Mouse (Mus musculus) ES-CJ7 (cell line): ENCODE measurements around the gene Tmem8b.

ENCODE experiments used
- DNase-seq: peaks from one replicate; pipeline ENCODE4 v3.0.0; 2011; ENCODE audit warnings: low read depth, low spot score

Tmem8b gene

GRCm38 (mm10) chr4:43656339-43657109 is 12.2 kb upstream of the Tmem8b start, which contains the start of gene Hint2:
Hint2 (minus strand) TSS chr4:43656466.
- DNase-seq: peak; percentile 99

- peak; percentile 66 for DNase-seq
These were observed 11.6 kb upstream of the Tmem8b start for GRCm38 (mm10) chr4:43657146-43657545.

DNA sequence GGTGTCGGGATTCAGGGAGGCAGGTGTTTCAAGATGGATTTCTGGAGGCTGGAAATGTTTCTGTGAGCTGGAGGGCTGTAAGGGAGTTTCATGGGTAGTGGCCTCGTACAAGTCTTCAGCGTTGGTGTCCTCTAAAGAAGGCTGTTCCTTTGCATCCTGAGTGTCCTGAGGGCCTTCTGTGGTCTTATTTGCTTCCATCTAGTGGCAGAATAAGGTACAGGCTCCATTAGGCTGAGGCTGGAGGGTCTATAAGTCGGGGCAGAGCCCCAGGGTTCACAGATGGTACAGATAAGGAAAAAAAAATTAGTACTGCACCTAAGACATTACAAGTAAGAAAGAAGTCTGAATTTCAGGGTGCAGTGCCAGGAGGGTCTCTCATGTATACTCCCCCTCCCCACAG is 2.4 kb upstream of the Tmem8b start:
- DNase-seq: peak; percentile 48

DNA sequence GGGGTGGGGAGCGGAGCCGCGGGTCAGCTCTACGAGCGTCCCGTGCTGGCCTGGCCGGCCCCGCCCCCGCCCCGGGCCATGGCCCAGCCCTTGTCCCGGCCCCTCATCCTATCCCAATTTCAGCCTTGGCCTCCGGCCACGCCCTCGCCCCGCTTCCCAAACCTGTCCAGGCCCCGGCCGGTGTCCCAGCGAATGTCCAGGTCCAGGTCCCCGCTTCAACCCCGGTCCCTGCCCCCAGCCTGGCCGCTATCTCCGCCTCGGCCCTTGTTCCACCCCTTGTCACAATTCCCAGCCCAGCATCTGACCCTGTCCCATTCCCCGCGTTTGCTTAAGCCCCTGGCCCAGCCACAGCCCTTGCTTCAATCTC is 640 bp downstream of the Tmem8b start:
- peak; percentile 32 for DNase-seq

DNA sequence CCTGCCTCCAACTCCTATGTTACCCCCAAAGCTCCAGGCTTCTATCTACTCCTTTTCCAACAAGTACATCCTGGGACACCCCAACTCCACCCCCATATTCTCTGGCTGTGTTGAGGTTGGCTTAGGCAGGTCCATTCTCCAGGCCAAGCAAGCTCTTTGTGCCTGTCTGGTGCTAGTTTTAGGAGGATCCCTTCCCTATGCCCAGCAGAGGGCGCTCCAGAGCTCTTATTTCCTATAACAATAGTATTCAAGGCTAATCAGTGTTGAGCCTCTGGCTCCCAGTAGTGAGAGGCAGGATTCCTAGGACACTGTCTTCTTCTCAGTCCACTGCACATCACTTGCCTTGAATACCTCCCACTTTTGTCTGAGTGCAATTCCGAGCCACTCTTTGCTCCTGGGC is 3.3 kb downstream of the Tmem8b start:
- peak; percentile 88 for DNase-seq

GRCm38 (mm10) chr4:43673703-43674102 is 4.9 kb downstream of the Tmem8b start:
- DNase-seq: no peak

DNA sequence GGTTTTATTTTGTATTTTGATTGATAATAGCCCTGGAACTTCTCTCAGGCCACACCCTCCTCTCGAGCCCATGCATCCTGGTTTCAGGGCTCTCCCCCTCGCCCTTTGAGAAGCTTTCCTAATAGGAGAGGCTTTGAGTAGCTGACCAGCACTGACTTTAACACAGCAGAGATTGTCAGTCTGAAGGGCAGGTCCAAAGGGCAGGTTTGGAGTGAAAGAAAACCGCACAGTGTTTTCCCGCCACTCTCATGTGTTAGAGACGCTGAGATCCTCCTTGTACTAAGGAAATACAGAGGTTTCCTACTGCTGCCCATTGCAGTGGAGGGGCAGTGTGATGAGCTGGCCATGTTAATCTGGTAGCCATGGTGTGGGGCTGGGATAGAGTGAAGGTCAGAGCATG is 6.2 kb downstream of the Tmem8b start:
- no peak for DNase-seq

GRCm38 (mm10) chr4:43675608-43676007 is 6.8 kb downstream of the Tmem8b start:
- peak; percentile 32 for DNase-seq

DNA sequence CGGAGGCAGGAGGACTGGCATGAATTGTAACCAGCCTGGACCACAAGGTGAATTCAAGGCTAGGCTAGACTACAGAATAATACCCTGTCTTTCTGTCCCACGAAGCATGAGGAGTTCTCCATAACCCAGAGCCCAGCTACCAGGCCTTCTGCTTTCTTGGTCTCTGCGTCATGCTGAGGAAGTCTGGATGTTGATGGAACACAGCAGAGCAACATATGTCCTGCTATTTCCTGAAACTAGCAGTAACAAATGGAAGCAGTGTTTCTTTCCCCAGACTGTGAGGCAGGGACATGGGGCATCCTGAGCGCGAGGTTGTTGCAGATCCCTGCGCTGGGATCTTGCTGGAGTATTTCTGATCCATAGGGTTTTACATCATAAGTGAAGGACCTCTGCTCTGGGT is 9.8 kb downstream of the Tmem8b start:
- no peak for DNase-seq

- DNase-seq: no peak
These were observed 10.8 kb downstream of the Tmem8b start for GRCm38 (mm10) chr4:43679416-43680043.

- DNase-seq: no peak
These were observed 21.2 kb downstream of the Tmem8b start for GRCm38 (mm10) chr4:43690021-43690420.

DNA sequence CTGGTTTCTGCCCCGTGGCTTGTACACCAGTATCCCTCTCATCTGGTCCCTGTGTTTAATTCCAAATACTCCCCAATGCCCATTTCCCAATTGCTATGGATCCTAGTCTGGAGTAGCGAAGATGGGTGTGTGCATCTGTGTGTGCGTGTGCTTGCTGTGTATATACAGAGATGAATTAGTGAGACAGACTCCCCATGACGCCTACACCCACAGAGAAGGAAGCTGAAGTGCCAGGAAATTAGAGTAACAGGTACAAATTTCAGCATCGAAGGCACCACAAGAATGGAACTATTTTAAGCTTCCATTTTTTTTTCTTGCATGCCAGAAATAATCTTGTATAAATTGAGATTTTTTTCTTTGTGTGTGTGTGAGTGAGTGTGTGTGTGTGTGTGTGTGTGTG is 22.3 kb downstream of the Tmem8b start:
- DNase-seq: no peak

- DNase-seq: no peak
These were observed 25.1 kb downstream of the Tmem8b start for GRCm38 (mm10) chr4:43693806-43694241.

DNA sequence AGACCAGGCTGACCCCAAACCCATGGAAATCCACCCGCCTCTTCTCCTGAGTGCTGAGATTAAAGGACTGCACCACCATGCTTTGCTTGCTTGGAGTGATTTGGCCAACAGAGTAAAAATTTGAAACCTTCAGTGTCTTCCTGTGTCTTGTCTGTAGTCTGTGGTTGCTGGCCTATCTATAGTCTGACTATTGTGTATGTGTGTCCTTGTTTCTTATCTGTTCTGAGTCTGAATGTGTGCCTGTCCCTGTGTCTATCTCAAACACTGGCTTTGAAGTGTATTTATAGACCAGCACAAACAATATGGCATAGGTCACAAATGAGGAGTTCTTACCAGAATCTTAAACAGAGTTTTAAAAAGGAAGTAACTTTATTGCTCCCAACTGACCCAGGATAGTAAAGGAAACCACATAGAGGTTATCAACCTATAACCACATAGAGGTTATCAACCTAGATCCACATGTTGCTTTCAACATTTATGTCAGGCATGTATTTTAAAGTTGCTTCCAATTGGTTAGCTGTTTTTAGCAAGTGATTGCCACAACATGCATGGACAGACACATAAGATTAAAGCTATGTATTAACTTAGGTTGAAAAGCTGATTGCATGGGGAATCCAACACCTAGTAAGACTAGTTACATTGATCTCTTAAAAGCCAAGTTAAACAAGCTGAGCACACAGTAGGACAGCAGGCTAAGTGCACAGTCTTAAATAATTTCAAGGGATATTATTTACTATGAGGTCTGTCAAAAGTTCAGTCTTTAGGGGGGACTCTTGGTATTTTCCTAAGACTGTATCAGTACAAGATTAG is 25.9 kb downstream of the Tmem8b start:
- DNase-seq: no peak

- peak; percentile 43 for DNase-seq
These were observed 26.5 kb downstream of the Tmem8b start for GRCm38 (mm10) chr4:43695249-43695671.

DNA sequence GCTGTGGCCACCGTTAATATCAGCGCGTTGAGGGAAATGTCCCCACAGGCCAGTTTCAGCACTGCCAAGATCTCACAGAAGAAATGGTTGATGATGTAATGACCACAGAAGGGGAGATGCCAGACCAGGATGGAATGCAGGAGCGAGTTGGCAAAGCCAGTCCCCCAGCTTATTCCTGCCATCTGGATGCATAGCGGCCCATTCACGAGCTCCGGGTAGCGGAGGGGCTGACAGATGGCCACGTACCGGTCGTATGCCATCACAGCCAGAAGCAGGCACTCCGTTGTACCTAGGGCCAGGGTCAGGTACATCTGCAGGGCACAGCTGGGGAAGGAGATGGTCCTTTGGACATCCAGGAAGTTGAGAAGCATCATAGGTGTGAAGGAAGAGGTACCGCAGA is 27.8 kb downstream of the Tmem8b start:
- no peak for DNase-seq

- DNase-seq: no peak
These were observed 31.9 kb downstream of the Tmem8b start, which contains the start of gene Olfr70 for GRCm38 (mm10) chr4:43700707-43701106. Olfr70 (minus strand) TSS chr4:43700807.

DNA sequence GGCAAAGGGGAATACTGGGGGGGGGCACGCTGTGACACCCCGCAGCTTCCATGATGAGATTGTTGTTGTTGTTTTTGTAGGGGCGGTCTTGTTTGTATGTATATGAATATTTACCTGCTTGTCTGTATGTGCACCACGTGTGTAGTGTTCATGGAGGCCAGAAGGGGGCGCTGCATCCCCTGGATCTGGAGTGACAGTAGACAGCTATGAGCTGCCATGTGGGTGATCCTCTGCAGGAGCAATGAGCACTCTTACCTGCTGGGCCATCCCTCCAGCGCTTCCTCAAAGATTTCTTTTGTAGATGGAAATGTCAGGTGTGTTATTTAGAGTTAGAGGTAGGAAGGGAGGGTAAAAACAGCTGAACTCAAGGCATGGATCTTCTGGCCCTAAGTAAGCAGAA is 34.7 kb downstream of the Tmem8b start:
- DNase-seq: peak; percentile 65

- DNase-seq: no peak
These were observed 35.1 kb downstream of the Tmem8b start for GRCm38 (mm10) chr4:43703851-43704250.

GRCm38 (mm10) chr4:43705991-43706390 is 37.2 kb downstream of the Tmem8b start:
- no peak for DNase-seq

GRCm38 (mm10) chr4:43709869-43710268 is 41.1 kb downstream of the Tmem8b start, which contains the start of gene Olfr71:
Olfr71 (minus strand) TSS chr4:43710255.
- DNase-seq: no peak

GRCm38 (mm10) chr4:43711821-43712220 is 43.0 kb downstream of the Tmem8b start:
- DNase-seq: peak; percentile 41
